Mouse (Mus musculus): Measurements from ENCODE around the gene Aspa.

GRCm38 (mm10) chr11:73329442-73329841, at the start of gene Aspa, which contains the start of the genes Gm49340 and Spata22:
- TF ChIP-seq CTCF (IDR thresholded peaks at IDR 0.05; ENCODE audit: control insufficient read depth, insufficient read depth, insufficient read length) (no peak), USF1 (IDR thresholded peaks at IDR 0.05; ENCODE audit: low read depth) (no peak), FOSL1 (IDR thresholded peaks at IDR 0.05; ENCODE audit: insufficient read depth, low read length, poor library complexity, severe bottlenecking) (no peak), MAX (IDR thresholded peaks at IDR 0.05) (no peak), CEBPB (IDR thresholded peaks at IDR 0.05; ENCODE audit: low read depth) (no peak)
